Mouse (Mus musculus) frontal cortex, postnatal 14 days (tissue): ENCODE measurements around the gene Mtmr11.

Experiments
- DNase-seq, 2 experiments: peaks; one replicate each; pipeline ENCODE4 v3.0.0; 2022; ENCODE audit warnings: low spot score in 2 of 2

The Mtmr11 gene

GRCm38 (mm10) chr3:96161869-96162840 lies at the start of gene Mtmr11:
Mtmr11 (plus strand) TSS chr3:96162004.
- no peak for DNase-seq

DNA sequence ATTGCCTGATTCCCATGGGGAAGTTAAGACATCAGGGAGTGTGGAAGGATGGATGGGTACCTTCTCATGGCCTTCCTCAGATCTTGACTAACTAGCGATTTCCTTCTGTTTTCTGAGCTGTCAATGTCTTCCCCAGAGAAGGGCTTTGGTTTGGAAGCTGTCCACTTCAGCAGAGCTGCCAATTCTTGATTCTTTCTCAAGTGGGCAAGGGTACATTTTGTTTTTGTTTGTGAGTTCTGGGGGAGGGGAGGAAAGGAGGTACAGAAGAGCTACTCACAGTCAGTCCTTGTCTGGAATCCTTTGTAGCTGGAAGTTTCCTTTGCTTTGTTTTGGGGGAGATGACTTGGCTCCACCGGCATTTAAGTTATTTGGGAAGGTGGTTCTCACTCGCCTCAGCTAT lies 48.6 kb upstream of the Mtmr11 start:
- no peak for DNase-seq

DNA sequence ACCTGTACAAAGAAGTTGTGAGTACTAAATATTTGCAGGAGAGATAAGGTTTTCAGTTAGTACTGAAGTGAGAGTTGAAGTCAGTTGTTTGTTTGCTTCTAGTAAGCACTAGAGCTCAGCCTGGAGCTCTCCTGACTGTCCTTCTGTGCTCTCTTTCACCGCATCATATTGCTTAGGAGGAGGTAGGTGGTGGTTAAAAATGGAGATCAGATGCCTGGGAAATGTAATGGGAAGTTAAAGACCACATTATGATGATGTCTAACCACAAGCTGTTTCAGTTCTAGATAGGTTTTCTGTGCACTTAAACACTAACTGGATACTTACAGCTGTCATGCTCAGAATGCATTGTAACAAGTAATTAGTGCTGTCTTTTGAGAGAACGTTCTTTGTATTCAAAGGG lies 43.7 kb upstream of the Mtmr11 start:
- DNase-seq, result no peak

- no peak for DNase-seq
Observed at GRCm38 (mm10) chr3:96118702-96119101, 43.1 kb upstream of the Mtmr11 start.

- DNase-seq, result no peak
Observed at GRCm38 (mm10) chr3:96124235-96124634, 37.6 kb upstream of the Mtmr11 start.

DNA sequence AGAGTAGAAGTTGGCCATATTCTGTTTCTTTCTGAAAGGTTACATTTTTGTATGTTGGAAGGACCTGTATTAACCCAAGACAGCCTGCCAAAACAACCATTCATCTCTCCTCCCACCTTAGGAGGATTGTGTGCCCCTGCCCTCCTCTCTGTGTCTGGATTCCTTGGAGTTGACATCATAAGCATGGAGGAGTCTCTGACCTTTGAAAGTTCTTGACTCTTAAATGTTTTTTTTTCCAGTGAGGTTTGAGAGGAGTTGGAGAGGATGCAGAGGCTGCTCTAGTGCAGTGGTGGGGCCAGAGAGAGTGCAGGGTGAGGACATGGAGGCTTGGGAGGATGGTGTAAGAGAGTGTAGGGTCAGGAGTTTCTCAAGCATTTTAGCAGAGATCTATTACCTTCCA lies 33.7 kb upstream of the Mtmr11 start:
- DNase-seq, result no peak

- no peak for DNase-seq
Observed at GRCm38 (mm10) chr3:96132478-96132877, 29.3 kb upstream of the Mtmr11 start.

DNA sequence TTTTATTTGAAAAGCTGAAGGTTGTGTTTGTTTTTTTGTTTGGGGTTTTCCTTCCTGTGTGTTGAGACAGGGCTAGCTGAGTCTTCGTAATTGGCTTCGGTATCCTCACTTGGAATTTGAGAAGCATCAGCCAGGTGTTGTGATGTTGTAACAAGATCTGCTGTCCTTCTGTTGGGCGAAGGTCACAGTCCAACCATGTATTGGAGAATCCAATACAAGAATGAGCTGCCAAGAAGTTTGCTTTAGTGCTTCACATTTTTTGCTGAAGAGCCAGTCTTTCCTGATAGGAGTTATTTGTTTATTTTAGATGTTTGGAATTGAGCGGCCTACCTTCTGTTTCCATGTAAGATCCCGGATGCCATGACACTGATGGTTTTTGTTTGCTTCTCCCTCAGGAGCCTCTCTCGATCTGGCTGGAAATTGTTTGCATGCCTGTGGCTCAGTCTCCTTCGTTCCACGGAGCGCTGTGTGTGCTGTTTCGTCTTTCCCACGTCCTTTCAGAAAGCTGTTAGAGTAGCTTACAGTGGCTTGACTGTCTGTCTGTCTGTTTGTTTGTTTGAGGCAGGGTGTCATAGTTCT lies 28.4 kb upstream of the Mtmr11 start:
- DNase-seq, result no peak

DNA sequence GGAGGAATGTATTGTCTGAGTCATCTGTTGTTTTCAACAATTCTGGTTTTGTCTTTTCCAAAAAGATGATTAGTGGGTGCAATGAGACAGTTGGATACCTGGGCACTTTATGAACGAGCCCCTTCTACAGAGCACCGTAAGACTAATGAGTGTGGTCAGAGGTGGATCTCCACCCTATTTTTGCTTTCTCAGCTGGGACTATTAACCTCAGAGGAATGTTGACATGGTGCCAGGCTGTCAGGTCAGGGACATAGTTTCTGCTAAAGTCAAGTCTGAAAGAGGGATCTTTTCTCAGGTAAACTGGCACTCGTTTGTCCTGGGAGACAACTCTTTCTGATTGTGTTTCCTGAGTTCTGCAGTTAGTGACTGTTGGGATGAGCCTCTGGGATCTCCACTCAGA lies 26.8 kb upstream of the Mtmr11 start:
- no peak for DNase-seq

GRCm38 (mm10) chr3:96147950-96148349 lies 13.9 kb upstream of the Mtmr11 start:
- no peak for DNase-seq

DNA sequence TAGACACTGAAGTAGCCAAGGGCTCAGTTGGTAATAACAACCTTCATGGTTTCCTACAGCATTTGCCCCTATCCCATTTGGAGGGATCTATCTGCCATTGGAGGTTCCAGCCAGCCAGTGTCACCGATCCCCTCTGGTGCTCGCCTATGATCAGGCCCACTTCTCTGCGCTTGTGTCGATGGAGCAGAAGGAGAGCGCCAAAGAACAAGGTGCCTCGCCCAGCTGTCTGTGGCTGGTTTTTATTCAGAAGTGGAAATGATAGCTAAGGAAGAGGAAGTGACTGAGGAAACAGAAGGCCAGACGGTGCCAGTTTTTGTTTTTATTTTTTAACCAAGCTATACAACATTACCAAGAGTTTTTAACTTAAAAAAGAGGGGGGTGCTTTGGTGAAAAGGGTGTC lies 10.0 kb upstream of the Mtmr11 start:
- no peak for DNase-seq

DNA sequence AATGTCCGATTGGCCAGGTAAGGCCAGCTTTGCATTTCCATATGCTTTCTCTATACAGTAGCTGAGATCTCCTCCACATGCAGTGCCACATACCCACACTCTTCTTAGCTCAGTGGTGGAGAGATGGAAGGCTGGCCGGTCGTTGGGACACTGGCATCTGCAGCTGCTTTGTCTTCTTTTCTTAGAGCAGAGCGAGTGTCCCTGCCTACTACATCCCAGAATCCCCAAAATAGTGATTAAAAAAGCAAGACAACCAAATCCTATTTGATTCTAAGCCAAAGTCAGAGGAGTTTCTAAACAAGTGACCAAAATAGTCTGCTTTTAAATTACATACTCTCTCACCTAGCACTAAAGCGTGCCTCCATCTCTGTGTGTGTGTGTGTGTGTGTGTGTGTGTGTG lies 9.2 kb upstream of the Mtmr11 start:
- DNase-seq, result no peak

GRCm38 (mm10) chr3:96155501-96155900 lies 6.3 kb upstream of the Mtmr11 start:
- no peak for DNase-seq

DNA sequence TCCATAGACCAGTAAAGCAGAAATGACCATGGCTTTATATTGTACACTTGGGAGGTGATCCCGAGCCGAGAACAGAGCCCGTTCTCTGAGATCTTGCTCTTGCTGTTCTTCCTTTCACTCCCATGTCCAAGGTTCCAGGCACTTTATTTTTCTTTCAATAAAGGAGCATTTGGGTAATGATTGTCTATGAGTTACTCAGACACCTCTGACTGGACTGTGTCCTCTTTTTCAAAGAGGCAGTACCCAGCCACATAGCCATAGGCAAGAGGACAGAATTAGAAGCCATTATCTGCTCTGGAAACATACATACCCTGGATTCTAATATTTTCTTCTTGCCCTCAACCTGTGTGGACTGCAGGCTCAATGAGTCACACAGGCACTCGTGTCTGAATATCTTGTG lies 2.0 kb upstream of the Mtmr11 start:
- DNase-seq, result no peak

DNA sequence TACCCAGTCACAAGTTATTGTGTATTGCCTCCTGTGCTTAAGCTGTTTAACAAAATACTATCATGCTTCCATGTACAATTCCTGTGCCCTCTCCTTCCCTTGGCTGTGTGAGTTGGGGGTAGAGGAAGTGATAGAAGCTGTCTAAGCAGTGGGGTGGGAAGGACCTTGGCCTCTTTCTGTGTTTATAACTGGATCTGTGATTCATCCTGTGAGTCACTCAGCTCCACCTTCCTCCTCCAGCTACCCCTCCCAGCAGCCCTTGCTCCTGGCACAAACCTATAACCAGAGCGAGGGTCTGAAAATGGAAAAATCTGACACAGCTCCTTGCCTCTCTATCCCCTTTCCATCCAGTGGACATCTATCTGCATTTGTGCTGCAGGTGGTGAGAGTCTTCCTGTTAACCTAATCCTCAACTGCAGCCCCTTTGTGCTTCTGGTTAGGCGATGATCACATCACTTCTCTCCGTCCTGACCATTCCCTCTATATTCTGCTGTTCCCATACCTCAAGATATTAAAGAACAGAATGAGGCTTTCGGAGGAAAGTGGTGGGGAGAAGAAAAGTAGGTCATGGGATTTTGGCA lies 1.5 kb upstream of the Mtmr11 start:
- DNase-seq, result no peak

- no peak for DNase-seq
Observed at GRCm38 (mm10) chr3:96160803-96161516, 844 bp upstream of the Mtmr11 start.

DNA sequence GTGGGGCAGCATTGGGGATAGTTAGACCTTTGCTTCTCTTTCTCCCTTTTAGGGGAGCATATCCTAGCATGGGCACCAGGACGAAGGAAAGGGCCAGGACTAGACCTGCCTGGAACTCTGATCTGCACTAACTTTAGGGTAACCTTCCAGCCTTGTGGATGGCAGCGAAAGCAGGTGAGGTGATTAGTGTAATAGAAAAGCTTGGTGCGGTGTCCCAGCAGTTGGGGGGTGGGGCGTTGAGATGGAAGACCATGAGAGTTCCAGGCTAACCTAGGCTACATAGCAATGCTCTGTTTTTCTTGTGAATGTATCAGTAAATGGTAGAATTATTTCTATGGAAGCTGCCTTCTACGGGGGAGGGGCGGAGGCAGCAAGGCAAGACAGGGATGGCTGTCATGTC lies 1.2 kb downstream of the Mtmr11 start:
- no peak for DNase-seq

- no peak for DNase-seq
Observed at GRCm38 (mm10) chr3:96168466-96169158, 6.8 kb downstream of the Mtmr11 start.

DNA sequence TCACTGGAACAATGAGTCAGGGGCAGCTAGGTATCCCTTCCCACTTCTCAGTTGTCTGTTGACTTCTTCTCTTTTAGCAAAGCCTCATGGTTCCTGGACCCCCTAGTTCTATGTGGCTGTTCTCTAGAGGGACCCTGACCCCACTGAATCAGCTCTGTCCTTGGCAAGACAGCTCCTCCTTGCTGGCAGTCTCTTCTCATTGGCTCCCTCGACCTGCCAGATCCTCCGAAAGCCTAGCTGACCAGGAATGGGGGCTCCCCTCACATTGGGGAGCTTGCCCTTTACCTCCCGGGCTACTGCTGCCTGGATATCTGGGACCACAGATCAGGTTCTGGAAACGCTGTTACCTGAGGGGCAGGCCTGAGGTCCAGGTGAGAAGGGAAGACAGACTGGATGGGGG lies 8.5 kb downstream of the Mtmr11 start:
- DNase-seq, result no peak

DNA sequence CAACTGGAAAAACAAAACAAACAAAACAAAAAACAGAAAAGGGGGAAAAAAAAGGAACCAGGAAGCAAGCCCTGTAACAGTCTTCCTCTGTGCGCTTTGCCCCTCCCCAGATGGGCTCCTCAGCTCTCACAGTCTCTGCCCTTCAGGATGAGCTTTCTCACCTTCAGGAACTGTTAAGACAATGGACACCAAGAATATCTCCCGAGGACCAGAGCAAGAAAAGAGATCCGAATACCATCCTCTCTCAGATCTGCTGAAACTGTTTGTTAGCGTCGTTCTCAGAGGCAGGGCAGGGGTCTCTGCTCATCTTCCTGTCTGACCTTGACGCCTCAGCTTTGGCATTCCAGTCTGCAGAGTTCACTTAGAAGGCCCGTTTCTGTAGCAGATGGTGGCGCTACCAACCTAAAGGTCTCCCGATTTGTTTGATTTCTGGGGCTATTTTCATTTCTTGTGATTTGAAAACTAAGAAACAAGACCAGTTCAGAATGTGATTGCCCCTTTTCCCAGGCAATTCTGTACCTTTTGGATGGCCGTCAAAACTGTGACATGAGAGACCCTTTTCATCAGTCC lies 9.3 kb downstream of the Mtmr11 start:
- no peak for DNase-seq

- no peak for DNase-seq
Observed at GRCm38 (mm10) chr3:96171583-96172196, 9.9 kb downstream of the Mtmr11 start.
